Comparison of ENCODE assay signal across 19 mouse cellular contexts in the genomic region with DNA sequence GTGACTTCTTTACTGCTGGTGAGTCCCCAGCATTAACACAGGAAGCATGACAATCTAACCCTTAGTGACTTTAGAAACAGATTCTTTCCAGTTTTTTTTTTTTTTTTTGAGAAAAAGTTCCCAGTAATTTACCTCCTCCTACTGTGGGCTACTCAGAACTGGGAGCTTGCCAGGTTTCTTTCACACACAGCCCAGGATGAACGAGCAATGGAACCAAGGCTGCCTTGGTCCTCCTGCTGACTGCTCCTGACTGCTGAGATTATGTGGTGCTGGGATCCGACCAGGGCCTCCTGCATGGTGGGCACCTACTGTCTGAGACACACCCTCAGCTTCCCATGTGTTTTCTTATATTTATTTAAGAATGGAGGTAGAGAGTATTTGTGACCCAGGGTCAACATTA. TPM values are rescaled to one million over a fixed set of nuclear protein-coding genes. Genes with fewer than 3 reads are reported as not detected.
DNase-seq lines count a peak whose midpoint lies in the region; ATAC-seq and TF ChIP-seq lines count a peak whose summit lies in the region.
"Had no signal": no experiment of that assay in that cellular context is flagged by ENCODE, and none has a peak within 500 bp of the region (broad histone marks: within the 10 kb centered on the region; RNA-seq: fewer than 3 reads in every experiment).

No protein-coding gene starts in this region.

- no peak for TF ChIP-seq CTCF in testis, adult 2 months (IDR thresholded peaks at IDR 0.05; ENCODE audit: control insufficient read depth, insufficient read depth, insufficient replicate concordance, low read depth, low read length)

- DNase-seq in heart, embryonic 10.5 days (ENCODE audit: low spot score) = no peak
- DNase-seq in heart, postnatal 14 days = no peak
- DNase-seq in kidney, postnatal 10 days = no peak
- no peak for DNase-seq in testis, postnatal 10 days (ENCODE audit: low spot score)
- no peak for DNase-seq in adrenal gland, adult 2 months
- DNase-seq: kidney, postnatal 36 days had no signal

- no peak overlapping the region for H3K9ac ChIP-seq in kidney, embryonic 16.5 days (replicated peaks; ENCODE audit: low read length)
- H3K9ac ChIP-seq: hindbrain, embryonic 14.5 days; liver, embryonic 14.5 days had no signal

- ATAC-seq in kidney, embryonic 16.5 days (ENCODE audit: low FRiP score, low TSS enrichment) = peak; percentile 42; the same call in 1 of the 2 replicates
- ATAC-seq: forebrain, embryonic 16.5 days had no signal

- H3K36me3 ChIP-seq in heart, embryonic 10.5 days = peaks cover 7% of the 10 kb centered on the region
- H3K36me3 ChIP-seq in kidney, embryonic 16.5 days (ENCODE audit: insufficient read depth, low read length) = peaks cover 2% of the 10 kb centered on the region
- no peaks in the 10 kb centered on the region for H3K36me3 ChIP-seq in testis, adult 2 months (ENCODE audit: control insufficient read depth, insufficient read depth, low read length)

- 0 out of 2 replicates have a peak overlapping the region, but pooled peaks have one; percentile 16 for H3K27ac ChIP-seq in heart, embryonic 10.5 days
- no peak overlapping the region for H3K27ac ChIP-seq in kidney, embryonic 16.5 days (ENCODE audit: low read length)
- H3K27ac ChIP-seq in testis, adult 2 months (ENCODE audit: control insufficient read depth, insufficient read depth, low read depth, low read length) = peak overlapping the region; percentile 92
- H3K27ac ChIP-seq: hindbrain, embryonic 14.5 days; liver, embryonic 14.5 days had no signal

- no peaks in the 10 kb centered on the region for H3K9me3 ChIP-seq in heart, embryonic 10.5 days
- H3K9me3 ChIP-seq in kidney, embryonic 16.5 days (ENCODE audit: low read length) = no peaks in the 10 kb centered on the region

- H3K4me1 ChIP-seq in heart, embryonic 10.5 days = peaks cover 3% of the 10 kb centered on the region; the same call in 1 of the 2 replicates
- H3K4me1 ChIP-seq in kidney, embryonic 16.5 days (ENCODE audit: insufficient read depth, low read length) = peaks cover 8% of the 10 kb centered on the region
- H3K4me1 ChIP-seq in testis, adult 2 months (ENCODE audit: control insufficient read depth, insufficient read depth, low read length) = no peaks in the 10 kb centered on the region

- intact Hi-C loops in heart, postnatal 14 days (cut with DNase I) = no loop called here

- no peak for TF ChIP-seq POLR2A in testis, adult 2 months (IDR thresholded peaks at IDR 0.05; ENCODE audit: control insufficient read depth, low read depth, low read length)

- H3K4me2 ChIP-seq in kidney, embryonic 16.5 days (replicated peaks; ENCODE audit: low read depth, low read length) = no peak overlapping the region
- H3K4me2 ChIP-seq: hindbrain, embryonic 14.5 days; midbrain, embryonic 11.5 days had no signal

- WGBS in heart, embryonic 10.5 days = 52% methylated on average over 2 of the region's 2 CpGs
- WGBS in kidney, embryonic 16.5 days = 28% methylated on average over 2 of the region's 2 CpGs

- H3K4me3 ChIP-seq in heart, embryonic 10.5 days = no peak overlapping the region
- H3K4me3 ChIP-seq in kidney, embryonic 16.5 days (ENCODE audit: low read length) = no peak overlapping the region
- peak overlapping the region; percentile 87 for H3K4me3 ChIP-seq in testis, adult 2 months (ENCODE audit: control insufficient read depth, low read depth, low read length)

- H3K27me3 ChIP-seq in heart, embryonic 10.5 days (ENCODE audit: insufficient read depth, poor library complexity, severe bottlenecking) = no peaks in the 10 kb centered on the region
- H3K27me3 ChIP-seq in kidney, embryonic 16.5 days (ENCODE audit: insufficient read depth, low read length) = no peaks in the 10 kb centered on the region
- no peaks in the 10 kb centered on the region for H3K27me3 ChIP-seq in testis, adult 2 months (ENCODE audit: control insufficient read depth, insufficient read depth, low read length)

RNA-seq across cellular contexts. Expression of a gene that starts 3.7 kb away (rescaled TPM):
- not detected in 2 replicates for polyA plus RNA-seq in heart, embryonic 10.5 days (2016; fragmentation: Nextera tagmentation; extraction: Ambion mirVana)
- not detected for total RNA-seq in heart, postnatal 14 days (2021)
- polyA plus RNA-seq in kidney, embryonic 16.5 days (2015; fragmentation: Nextera tagmentation; extraction: Ambion mirVana) = not detected in 2 replicates
- polyA plus RNA-seq in testis, adult 2 months (2012; rRNA removed) = 1,349 and 1,518 TPM in 2 replicates
- not detected for total RNA-seq in adrenal gland, adult 2 months (2021)
- not detected in 2 replicates for polyA plus RNA-seq in adrenal gland, adult 2 months (2012; rRNA removed)
- total RNA-seq: adrenal gland, postnatal 36 days; ES-E14; gastrocnemius, adult 8-10 months; layer of hippocampus, postnatal 14 days; left cerebral cortex, postnatal 36 days had no signal
- polyA plus RNA-seq: C2C12; cortical plate, adult 2 months; forebrain, embryonic 16.5 days; hindbrain, embryonic 14.5 days; liver, embryonic 14.5 days; midbrain, embryonic 11.5 days had no signal

RNA-seq across cellular contexts. Expression of a gene that starts 21.1 kb away (rescaled TPM):
- 14.4 and 15.6 TPM in 2 replicates for polyA plus RNA-seq in heart, embryonic 10.5 days (2016; fragmentation: Nextera tagmentation; extraction: Ambion mirVana)
- total RNA-seq in heart, postnatal 14 days (2021) = 10 to 100 TPM; 10.2 to 11.1 TPM
- 20.9 and 21.1 TPM in 2 replicates for polyA plus RNA-seq in kidney, embryonic 16.5 days (2015; fragmentation: Nextera tagmentation; extraction: Ambion mirVana)
- polyA plus RNA-seq in testis, adult 2 months (2012; rRNA removed) = 3.3 and 3.4 TPM in 2 replicates
- total RNA-seq in adrenal gland, adult 2 months (2021) = 10 to 100 TPM; 16.6 to 20.5 TPM
- polyA plus RNA-seq in adrenal gland, adult 2 months (2012; rRNA removed) = 2.7 and 4.4 TPM in 2 replicates

RNA-seq across cellular contexts. Expression of a gene that starts 28.7 kb away (rescaled TPM):
- 8.3 and 9.0 TPM in 2 replicates for polyA plus RNA-seq in heart, embryonic 10.5 days (2016; fragmentation: Nextera tagmentation; extraction: Ambion mirVana)
- 1 to 10 TPM; 8.1 to 9.7 TPM for total RNA-seq in heart, postnatal 14 days (2021)
- polyA plus RNA-seq in kidney, embryonic 16.5 days (2015; fragmentation: Nextera tagmentation; extraction: Ambion mirVana) = 11.0 and 12.8 TPM in 2 replicates
- polyA plus RNA-seq in testis, adult 2 months (2012; rRNA removed) = 2.4 and 2.9 TPM in 2 replicates
- total RNA-seq in adrenal gland, adult 2 months (2021) = 10 to 100 TPM; 18.0 to 26.4 TPM
- 1.3 TPM in 2 replicates for polyA plus RNA-seq in adrenal gland, adult 2 months (2012; rRNA removed)

Comparison
In these comparisons a context has a peak if more than half of its experiments do, and no peak if none do; other contexts are left out.
1. RNA of a gene that starts 3.7 kb away (polyA plus RNA-seq): 1,349 to 1,518 TPM in testis, adult 2 months; not detected in heart, embryonic 10.5 days, not detected in kidney, embryonic 16.5 days and not detected in adrenal gland, adult 2 months; every median in the first group is over 1,000 times any median in the second.